Mouse (Mus musculus) midbrain, embryonic 14.5 days (tissue): Measurements from ENCODE around the gene Mc3r. TPM values are rescaled to one million over a fixed set of nuclear protein-coding genes. Genes with fewer than 3 reads are reported as not detected.
A peak's percentile ranks its signal among the peaks of the same experiment; 100 is the strongest.

Experiments
- ATAC-seq: fragments of 200-750 bp; cut with Nextera tagmentation; 2 replicates; pipeline ENCODE4 v1.8.0; 2017; ENCODE audit warnings: moderate number of reproducible peaks, moderate library complexity; ENCODE audit not compliant: low FRiP score, low TSS enrichment
- DNase-seq: peaks from one replicate; pipeline ENCODE4 v3.0.0-alpha.2; 2015
- H3K27ac ChIP-seq: fragments of 300-500 bp; sonication (generic); replicated peaks from 2 replicates; pipeline ENCODE4 v1.5.1; 2014; ENCODE audit warnings: mild to moderate bottlenecking, low read depth, low read length, moderate library complexity
- H3K27me3 ChIP-seq: fragments of 300-500 bp; sonication (generic); 2 replicates; pipeline ENCODE4 v1.6.1; 2014; ENCODE audit warnings: low read length, control low read depth, mixed read lengths; ENCODE audit not compliant: control insufficient read depth, insufficient read depth
- H3K36me3 ChIP-seq: fragments of 300-500 bp; sonication (generic); 2 replicates; pipeline ENCODE4 v1.6.1; 2014; ENCODE audit warnings: low read length, control low read depth; ENCODE audit not compliant: control insufficient read depth, insufficient read depth
- H3K4me1 ChIP-seq: fragments of 300-500 bp; sonication (generic); 2 replicates; pipeline ENCODE4 v1.6.1; 2014; ENCODE audit warnings: mild to moderate bottlenecking, antibody characterized with exemption, low read length, control low read depth; ENCODE audit not compliant: control insufficient read depth, insufficient read depth
- H3K4me2 ChIP-seq: fragments of 300-500 bp; sonication (generic); 2 replicates; pipeline ENCODE4 v1.6.1; 2014; ENCODE audit warnings: mild to moderate bottlenecking, low read length, moderate library complexity
- H3K4me3 ChIP-seq: fragments of 300-500 bp; sonication (generic); replicated peaks from 2 replicates; pipeline ENCODE4 v1.5.1; 2014; ENCODE audit warnings: low read depth, low read length
- H3K9ac ChIP-seq: fragments of 300-500 bp; sonication (generic); replicated peaks from 2 replicates; pipeline ENCODE4 v1.6.1; 2014; ENCODE audit warnings: mild to moderate bottlenecking, low read length, moderate library complexity
- H3K9me3 ChIP-seq: fragments of 300-500 bp; sonication (generic); 2 replicates; pipeline ENCODE4 v1.6.1; 2016; ENCODE audit warnings: low read length, control low read depth, mixed read lengths; ENCODE audit not compliant: control insufficient read depth
- WGBS: fragments of 180-500 bp; shearing (Covaris S2); extraction: QIAGEN DNeasy Blood & Tissue Kit; methylation state at CpG from one replicate; pipeline ENCODE4 v1.1.7; 2014; 5-methylcytosine and 5-hydroxymethylcytosine counted together
- polyA plus RNA-seq: library from polyadenylated mRNA; unstranded; fragments of >200 nt; fragmentation: Nextera tagmentation; extraction: Ambion mirVana; gene quantifications from 2 replicates; pipeline ENCODE4 v1.2.1, GENCODE M21; 2014

Mc3r gene
- polyA plus RNA-seq = 0.33 and 0.55 TPM in 2 replicates

DNA sequence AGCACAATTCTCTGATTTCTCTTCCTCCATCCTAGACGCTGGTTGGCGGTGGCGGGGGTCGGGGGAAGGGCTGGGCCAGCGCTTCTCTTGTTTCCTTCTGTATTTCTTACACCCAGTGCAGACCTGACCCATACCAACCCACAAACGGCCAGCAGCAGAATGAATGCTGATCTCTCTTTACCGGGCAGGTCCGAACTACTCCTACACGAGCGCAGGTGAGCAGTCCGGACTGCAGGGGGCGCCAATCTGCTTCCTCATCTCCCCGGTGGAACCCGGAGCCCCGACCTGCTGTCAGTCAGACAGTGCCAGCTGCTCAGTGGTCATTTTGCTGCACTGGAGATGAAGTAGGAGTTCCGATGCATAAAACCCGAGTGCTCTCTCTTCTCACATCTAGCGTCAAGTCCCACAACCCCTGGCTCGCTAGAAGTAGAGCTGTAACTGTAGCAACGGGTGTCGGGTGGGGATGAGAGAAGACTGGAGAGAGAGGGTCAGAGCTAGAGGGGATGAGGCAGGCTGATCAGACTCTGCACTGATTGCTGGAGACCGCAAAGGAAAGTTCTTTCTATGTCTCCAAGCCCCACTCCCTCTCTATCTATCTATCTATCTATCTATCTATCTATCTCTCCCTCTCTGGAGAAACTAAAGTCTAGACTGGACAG, at the start of gene Mc3r:
Gene Mc3r (plus strand): TSS at position 387 of the 659 bp plus-strand sequence.
- Histone ChIP-seq H3K4me3 (0 out of 2 replicates have a peak within 1 kb of the TSS, but pooled peaks have one; percentile 2), H3K4me2 (peak within 1 kb of the TSS; percentile 38), H3K4me1 (no peaks in the 10 kb centered on the region), H3K27me3 (0 out of 2 replicates have a peak, but pooled peaks cover 3% of the 10 kb centered on the region), H3K27ac (no peak within 1 kb of the TSS), H3K9me3 (no peaks in the 10 kb centered on the region), H3K9ac (0 out of 2 replicates have a peak within 1 kb of the TSS, but pooled peaks have one; percentile 29), H3K36me3 (no peaks in the 10 kb centered on the region)
- ATAC-seq (peak; percentile 40; the same call in 1 of the 2 replicates), DNase-seq (peak; percentile 87)
- WGBS = 8% methylated on average over 22 of the region's 22 CpGs

DNA sequence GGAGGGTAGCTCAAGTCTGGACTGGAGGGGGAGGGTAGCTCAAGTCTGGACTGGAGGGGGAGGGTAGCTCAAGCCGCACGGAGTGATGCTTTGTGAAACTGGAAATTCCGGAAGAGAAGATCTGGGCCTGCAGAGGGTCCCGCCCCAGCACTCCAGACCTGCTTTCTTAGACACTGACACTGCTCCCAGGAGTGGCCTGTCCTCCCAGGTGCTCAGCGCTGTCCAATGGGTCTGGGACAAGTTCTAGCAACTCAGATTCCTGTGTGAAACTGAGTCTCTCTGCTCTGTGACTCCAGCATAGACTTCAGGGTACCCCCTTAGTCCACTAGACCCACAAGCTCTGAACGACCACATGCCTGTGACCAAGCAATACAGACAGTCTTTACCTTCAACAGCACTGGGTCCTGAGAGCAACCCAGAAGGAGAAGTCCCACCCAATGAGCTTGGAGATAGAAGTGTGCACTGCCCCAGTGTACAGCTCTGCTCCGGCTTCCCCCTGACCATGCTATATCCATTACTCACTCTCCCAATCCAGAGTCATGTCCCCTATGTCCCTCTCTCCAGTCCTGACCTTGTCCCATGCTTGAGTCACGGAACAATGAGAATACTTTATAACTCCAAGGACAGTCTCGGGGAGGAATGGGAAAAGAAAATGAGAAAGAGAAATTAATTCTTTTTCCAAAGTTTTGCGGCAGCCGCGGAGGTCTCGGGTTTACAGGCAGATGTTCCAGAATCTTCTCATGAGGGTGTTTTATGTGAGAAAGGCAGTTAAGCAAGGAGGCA, 46.1 kb upstream of the Mc3r start:
- Histone ChIP-seq H3K27me3 (no peaks in the 10 kb centered on the region), H3K27ac (no peak overlapping the region), H3K36me3 (no peaks in the 10 kb centered on the region), H3K4me2 (no peak overlapping the region), H3K4me1 (no peaks in the 10 kb centered on the region), H3K9ac (no peak overlapping the region), H3K4me3 (no peak overlapping the region), H3K9me3 (no peaks in the 10 kb centered on the region)
- DNase-seq (no peak), ATAC-seq (no peak)
- 93% methylated on average over 13 of the region's 13 CpGs for WGBS

DNA sequence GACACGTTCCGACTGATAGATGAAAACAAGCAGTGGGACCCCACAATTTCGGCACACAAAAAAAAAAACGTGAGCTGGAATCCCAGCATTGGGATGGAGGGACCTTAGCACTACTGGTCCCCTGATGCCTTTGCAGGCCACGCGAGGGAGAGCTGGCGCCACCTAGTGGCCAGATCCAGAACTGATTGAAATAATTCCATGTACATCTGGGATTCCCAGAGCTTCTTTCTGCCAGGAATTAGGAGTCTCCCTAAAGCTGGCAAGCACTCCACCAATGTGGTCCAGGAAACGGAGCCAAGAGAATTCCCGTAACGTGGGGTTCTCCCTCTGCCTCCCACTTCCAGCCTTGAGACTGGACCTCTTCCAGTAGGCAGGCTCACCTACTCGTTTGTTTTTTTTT, 41.3 kb upstream of the Mc3r start:
- no peaks in the 10 kb centered on the region for H3K4me1 ChIP-seq
- H3K9ac ChIP-seq = no peak overlapping the region
- no peak overlapping the region for H3K4me2 ChIP-seq
- H3K4me3 ChIP-seq = no peak overlapping the region
- H3K36me3 ChIP-seq = no peaks in the 10 kb centered on the region
- WGBS = 11% methylated on average over 11 of the region's 11 CpGs
- H3K27me3 ChIP-seq = no peaks in the 10 kb centered on the region
- H3K9me3 ChIP-seq = no peaks in the 10 kb centered on the region
- DNase-seq (peak; percentile 94), ATAC-seq (no peak)
- H3K27ac ChIP-seq = no peak overlapping the region

DNA sequence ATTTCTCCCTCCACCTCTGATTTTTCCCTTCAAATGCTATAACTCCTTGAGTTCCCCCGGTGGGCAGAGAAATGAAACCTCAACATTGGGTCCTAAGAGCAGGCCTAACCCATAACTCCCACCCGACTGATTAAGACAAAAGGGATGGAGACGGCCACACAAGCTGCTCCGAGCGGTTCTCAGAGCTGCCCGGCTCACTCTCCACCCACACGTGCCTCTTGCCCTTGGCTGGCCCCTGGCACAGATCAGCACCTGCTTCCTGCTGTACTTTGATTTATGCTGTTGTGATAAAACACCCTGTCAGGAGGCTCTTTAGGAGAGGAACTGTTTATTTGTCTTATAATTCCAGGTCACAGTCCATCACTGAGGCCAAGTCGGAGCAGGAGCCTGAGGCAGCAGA, 34.8 kb upstream of the Mc3r start:
- Histone ChIP-seq H3K4me3 (no peak overlapping the region), H3K4me1 (no peaks in the 10 kb centered on the region), H3K36me3 (no peaks in the 10 kb centered on the region), H3K9ac (no peak overlapping the region), H3K9me3 (no peaks in the 10 kb centered on the region), H3K27me3 (no peaks in the 10 kb centered on the region), H3K27ac (no peak overlapping the region), H3K4me2 (no peak overlapping the region)
- WGBS = 87% methylated on average over 8 of the region's 8 CpGs
- ATAC-seq (no peak), DNase-seq (no peak)

DNA sequence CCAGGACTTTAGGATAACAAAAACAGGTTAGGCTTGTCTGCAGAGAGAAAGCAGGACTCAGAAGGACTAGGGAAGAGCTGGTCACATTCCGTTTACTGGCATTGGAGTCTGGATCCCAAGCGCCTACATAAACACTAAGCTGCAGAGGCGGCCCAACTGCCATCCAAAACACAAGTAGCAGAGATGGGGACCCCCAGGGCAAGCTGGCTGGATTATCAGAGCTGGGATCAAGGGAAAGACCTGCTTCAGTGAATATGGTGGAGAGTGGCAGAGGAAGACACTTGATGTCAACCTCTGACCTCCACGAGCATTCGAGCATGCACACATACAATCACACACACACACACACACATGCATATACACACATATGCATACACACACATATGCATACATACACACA, 34.0 kb upstream of the Mc3r start:
- Histone ChIP-seq H3K9ac (no peak overlapping the region), H3K4me3 (no peak overlapping the region), H3K36me3 (no peaks in the 10 kb centered on the region), H3K27me3 (no peaks in the 10 kb centered on the region), H3K4me1 (no peaks in the 10 kb centered on the region), H3K4me2 (no peak overlapping the region), H3K27ac (no peak overlapping the region), H3K9me3 (no peaks in the 10 kb centered on the region)
- 96% methylated on average over 5 of the region's 5 CpGs for WGBS
- DNase-seq (no peak), ATAC-seq (no peak)

DNA sequence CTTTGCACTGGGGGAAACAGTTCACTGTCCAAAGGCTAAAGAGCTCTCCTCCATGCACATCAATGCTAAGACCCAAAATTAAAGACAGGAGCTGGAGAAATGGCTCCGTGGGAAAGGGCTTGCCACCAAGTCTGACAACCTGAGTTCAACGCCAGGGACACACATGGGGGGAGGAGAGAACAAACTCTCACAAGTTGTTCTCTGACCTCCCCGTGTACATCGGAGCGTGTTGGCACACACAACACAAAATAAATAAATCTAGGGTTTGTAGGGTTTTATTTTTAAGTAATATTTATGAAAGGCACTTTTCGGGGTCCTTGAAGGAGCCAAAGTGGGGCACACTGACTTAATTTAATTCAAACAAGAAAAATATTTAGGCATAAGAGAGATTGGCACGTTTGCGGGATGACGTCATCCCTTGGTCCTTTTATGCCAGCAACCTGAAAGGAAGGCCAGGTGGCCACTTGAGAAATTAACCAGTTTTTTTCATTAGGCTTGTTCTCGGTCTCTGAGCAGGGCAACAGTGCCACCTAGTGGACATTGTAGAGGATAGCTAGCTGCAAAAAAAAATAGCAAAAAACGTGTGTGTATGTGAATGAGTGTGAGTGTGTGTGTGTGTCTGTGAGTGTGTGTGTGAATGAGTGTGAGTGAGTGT, 32.7 kb upstream of the Mc3r start:
- WGBS = 41% methylated on average over 11 of the region's 11 CpGs
- H3K9me3 ChIP-seq = no peaks in the 10 kb centered on the region
- no peaks in the 10 kb centered on the region for H3K4me1 ChIP-seq
- H3K4me2 ChIP-seq = no peak overlapping the region
- DNase-seq (peak; percentile 95), ATAC-seq (no peak; the same call in 1 of the 2 replicates)
- H3K27ac ChIP-seq = no peak overlapping the region
- no peak overlapping the region for H3K4me3 ChIP-seq
- no peaks in the 10 kb centered on the region for H3K36me3 ChIP-seq
- H3K9ac ChIP-seq = no peak overlapping the region
- H3K27me3 ChIP-seq = no peaks in the 10 kb centered on the region

DNA sequence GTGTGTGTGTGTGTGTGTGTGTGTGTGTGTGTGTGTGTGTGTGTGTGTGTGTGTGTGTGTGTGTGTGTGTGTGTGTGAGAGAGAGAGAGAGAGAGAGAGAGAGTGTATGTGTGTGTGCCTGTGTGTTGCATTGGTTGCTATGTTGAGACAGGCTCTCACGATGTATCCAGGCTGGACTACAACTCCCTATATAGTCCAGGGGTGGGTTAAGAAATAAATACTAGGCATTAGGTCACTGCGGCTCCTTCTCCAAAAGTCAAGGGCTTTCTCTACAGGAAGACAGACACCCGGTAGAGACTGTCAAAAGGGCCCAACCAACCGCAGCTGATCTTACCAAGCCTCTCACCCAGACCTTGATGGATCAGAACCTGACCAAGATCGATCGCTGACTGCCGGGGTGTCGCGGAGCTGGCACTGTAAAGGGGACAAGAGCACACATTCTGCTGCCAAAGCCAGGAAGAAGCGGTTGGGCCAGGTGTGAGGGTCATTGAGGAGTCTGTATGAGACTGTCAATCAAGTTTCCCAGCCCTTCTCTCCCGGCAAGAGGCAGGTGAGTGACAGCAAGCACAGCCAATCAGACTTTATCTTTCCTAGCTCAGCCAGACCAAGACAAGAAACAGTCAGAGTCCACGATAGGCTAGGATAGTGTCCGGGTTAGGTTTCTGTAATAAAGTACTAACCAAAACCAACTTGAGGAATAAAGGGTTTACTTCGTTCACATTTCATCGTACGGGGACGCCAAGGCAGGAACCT, 32.0 kb upstream of the Mc3r start:
- Histone ChIP-seq H3K4me2 (no peak overlapping the region), H3K36me3 (no peaks in the 10 kb centered on the region), H3K4me3 (no peak overlapping the region), H3K9me3 (no peaks in the 10 kb centered on the region), H3K4me1 (no peaks in the 10 kb centered on the region), H3K9ac (no peak overlapping the region), H3K27ac (no peak overlapping the region), H3K27me3 (no peaks in the 10 kb centered on the region)
- 65% methylated on average over 17 of the region's 17 CpGs for WGBS
- no peak for ATAC-seq
- DNase-seq = no peak

DNA sequence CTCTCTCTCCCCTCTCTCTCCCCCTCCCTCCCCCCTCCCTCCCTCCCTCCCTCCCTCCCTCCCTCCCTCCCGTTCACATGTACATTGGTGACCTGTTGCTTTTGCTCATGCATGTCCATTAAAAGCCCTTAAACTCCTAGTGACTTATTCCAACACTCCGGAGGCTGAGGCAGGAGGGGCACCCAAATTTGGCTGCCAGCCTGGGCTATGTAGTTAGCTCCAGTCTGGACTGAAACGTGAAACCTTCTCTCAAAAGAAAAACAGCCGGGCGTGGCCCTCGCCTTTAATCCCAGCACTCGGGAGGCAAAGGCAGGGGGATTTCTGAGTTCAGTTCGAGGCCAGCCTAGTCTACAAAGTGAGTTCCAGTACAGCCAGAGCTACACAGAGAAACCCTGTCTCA, 30.4 kb upstream of the Mc3r start:
- H3K4me1 ChIP-seq = no peaks in the 10 kb centered on the region
- no peak overlapping the region for H3K9ac ChIP-seq
- peaks cover 4% of the 10 kb centered on the region; the same call in 1 of the 2 replicates for H3K27me3 ChIP-seq
- no peak overlapping the region for H3K27ac ChIP-seq
- H3K4me3 ChIP-seq = no peak overlapping the region
- no peaks in the 10 kb centered on the region for H3K9me3 ChIP-seq
- ATAC-seq (no peak), DNase-seq (no peak)
- H3K36me3 ChIP-seq = no peaks in the 10 kb centered on the region
- no peak overlapping the region for H3K4me2 ChIP-seq
- 57% methylated on average over 8 of the region's 8 CpGs for WGBS
